Mouse (Mus musculus): ENCODE data around the gene Brinp2. TPM values are rescaled to one million over a fixed set of nuclear protein-coding genes. Genes with fewer than 3 reads are reported as not detected.
A peak's percentile ranks its signal among the peaks of the same experiment; 100 is the strongest.

The Brinp2 gene
- polyA plus RNA-seq, 1 experiment from 2014 or later, result 1.0 TPM

GRCm38 (mm10) chr1:158361964-158362291 lies 5.8 kb upstream of the Brinp2 start, which contains the start of gene Astn1:
Gene Astn1, plus strand, starts transcription at chr1:158362273.
- peaks cover 42% of the 10 kb centered on the region for H3K27me3 ChIP-seq (replicated peaks)
- H3K36me3 ChIP-seq, result no peaks in the 10 kb centered on the region
- peak within 1 kb of the TSS; percentile 55 for H3K4me3 ChIP-seq
- no peaks in the 10 kb centered on the region for H3K9me3 ChIP-seq (replicated peaks)
- no peak within 1 kb of the TSS for H3K27ac ChIP-seq (ENCODE audit: poor library complexity, severe bottlenecking)
- no peak for ATAC-seq (ENCODE audit: insufficient number of reproducible peaks, low FRiP score)
- WGBS, result 6% methylated on average over 2 of the region's 2 CpGs
- peaks cover 7% of the 10 kb centered on the region for H3K4me1 ChIP-seq (replicated peaks)
- H3K9ac ChIP-seq, result peak within 1 kb of the TSS; percentile 49
- H3K4me2 ChIP-seq, result peak within 1 kb of the TSS; percentile 91

GRCm38 (mm10) chr1:158355177-158356050 lies 712 bp downstream of the Brinp2 start:
- Histone ChIP-seq H3K4me3 (peak overlapping the region; percentile 59), H3K27me3 (replicated peaks) (peaks cover 51% of the 10 kb centered on the region), H3K4me2 (peak overlapping the region; percentile 90), H3K36me3 (no peaks in the 10 kb centered on the region), H3K9ac (peak overlapping the region; percentile 28; the same call in 1 of the 2 replicates), H3K27ac (ENCODE audit: poor library complexity, severe bottlenecking) (no peak overlapping the region), H3K4me1 (replicated peaks) (peaks cover 3% of the 10 kb centered on the region; the same call in 1 of the 2 replicates), H3K9me3 (replicated peaks) (no peaks in the 10 kb centered on the region)
- ATAC-seq (ENCODE audit: insufficient number of reproducible peaks, low FRiP score), result no peak
- 11% methylated on average over 28 of the region's 28 CpGs for WGBS

GRCm38 (mm10) chr1:158353656-158354371 lies 2.3 kb downstream of the Brinp2 start:
- Histone ChIP-seq H3K4me1 (replicated peaks) (peaks cover 3% of the 10 kb centered on the region; the same call in 1 of the 2 replicates), H3K4me2 (no peak overlapping the region), H3K9me3 (replicated peaks) (no peaks in the 10 kb centered on the region), H3K4me3 (no peak overlapping the region), H3K36me3 (no peaks in the 10 kb centered on the region), H3K9ac (no peak overlapping the region), H3K27me3 (replicated peaks) (peaks cover 47% of the 10 kb centered on the region), H3K27ac (ENCODE audit: poor library complexity, severe bottlenecking) (no peak overlapping the region)
- no peak for ATAC-seq (ENCODE audit: insufficient number of reproducible peaks, low FRiP score)
- 67% methylated on average over 5 of the region's 5 CpGs for WGBS

- WGBS, result 47% methylated on average over 6 of the region's 6 CpGs
- no peak overlapping the region for H3K4me2 ChIP-seq
- H3K4me3 ChIP-seq, result no peak overlapping the region
- ATAC-seq (ENCODE audit: insufficient number of reproducible peaks, low FRiP score), result no peak
- no peaks in the 10 kb centered on the region for H3K27me3 ChIP-seq (replicated peaks)
- no peak overlapping the region for H3K9ac ChIP-seq
- H3K9me3 ChIP-seq (replicated peaks), result no peaks in the 10 kb centered on the region
- H3K36me3 ChIP-seq, result no peaks in the 10 kb centered on the region
- H3K27ac ChIP-seq (ENCODE audit: poor library complexity, severe bottlenecking), result no peak overlapping the region
- H3K4me1 ChIP-seq (replicated peaks), result no peaks in the 10 kb centered on the region
These were observed 12.8 kb downstream of the Brinp2 start for GRCm38 (mm10) chr1:158343243-158343714.

GRCm38 (mm10) chr1:158328839-158329238 lies 27.3 kb downstream of the Brinp2 start:
- H3K9me3 ChIP-seq (replicated peaks), result no peaks in the 10 kb centered on the region
- no peaks in the 10 kb centered on the region for H3K27me3 ChIP-seq (replicated peaks)
- WGBS, result 79% methylated on average over 2 of the region's 2 CpGs
- H3K9ac ChIP-seq, result no peak overlapping the region
- no peaks in the 10 kb centered on the region for H3K36me3 ChIP-seq
- ATAC-seq (ENCODE audit: insufficient number of reproducible peaks, low FRiP score), result no peak
- H3K27ac ChIP-seq (ENCODE audit: poor library complexity, severe bottlenecking), result no peak overlapping the region
- H3K4me3 ChIP-seq, result no peak overlapping the region
- H3K4me1 ChIP-seq (replicated peaks), result no peaks in the 10 kb centered on the region
- no peak overlapping the region for H3K4me2 ChIP-seq

- Histone ChIP-seq H3K9me3 (replicated peaks) (no peaks in the 10 kb centered on the region), H3K27me3 (replicated peaks) (no peaks in the 10 kb centered on the region), H3K36me3 (no peaks in the 10 kb centered on the region), H3K27ac (ENCODE audit: poor library complexity, severe bottlenecking) (no peak overlapping the region), H3K9ac (no peak overlapping the region), H3K4me1 (replicated peaks) (no peaks in the 10 kb centered on the region), H3K4me3 (no peak overlapping the region), H3K4me2 (no peak overlapping the region)
- ATAC-seq (ENCODE audit: insufficient number of reproducible peaks, low FRiP score), result no peak
- WGBS, result 68% methylated on average over 5 of the region's 5 CpGs
These were observed 28.0 kb downstream of the Brinp2 start for GRCm38 (mm10) chr1:158328126-158328525.

- Histone ChIP-seq H3K36me3 (no peaks in the 10 kb centered on the region), H3K4me3 (no peak overlapping the region), H3K9me3 (replicated peaks) (no peaks in the 10 kb centered on the region), H3K27ac (ENCODE audit: poor library complexity, severe bottlenecking) (no peak overlapping the region), H3K9ac (no peak overlapping the region), H3K4me1 (replicated peaks) (no peaks in the 10 kb centered on the region), H3K27me3 (replicated peaks) (no peaks in the 10 kb centered on the region), H3K4me2 (no peak overlapping the region)
- WGBS, result 78% methylated on average over 6 of the region's 6 CpGs
- no peak for ATAC-seq (ENCODE audit: insufficient number of reproducible peaks, low FRiP score)
These were observed 32.8 kb downstream of the Brinp2 start for GRCm38 (mm10) chr1:158323325-158323724.

- Histone ChIP-seq H3K9ac (no peak overlapping the region), H3K4me1 (replicated peaks) (no peaks in the 10 kb centered on the region), H3K27me3 (replicated peaks) (no peaks in the 10 kb centered on the region), H3K4me3 (no peak overlapping the region), H3K36me3 (no peaks in the 10 kb centered on the region), H3K4me2 (no peak overlapping the region), H3K9me3 (replicated peaks) (no peaks in the 10 kb centered on the region), H3K27ac (ENCODE audit: poor library complexity, severe bottlenecking) (no peak overlapping the region)
- ATAC-seq (ENCODE audit: insufficient number of reproducible peaks, low FRiP score), result no peak
- WGBS, result 61% methylated on average over 5 of the region's 5 CpGs
These were observed 45.5 kb downstream of the Brinp2 start for GRCm38 (mm10) chr1:158310426-158311156.

- Histone ChIP-seq H3K9ac (no peak overlapping the region), H3K27ac (ENCODE audit: poor library complexity, severe bottlenecking) (no peak overlapping the region), H3K36me3 (no peaks in the 10 kb centered on the region), H3K27me3 (replicated peaks) (no peaks in the 10 kb centered on the region), H3K9me3 (replicated peaks) (no peaks in the 10 kb centered on the region), H3K4me1 (replicated peaks) (peaks cover 30% of the 10 kb centered on the region), H3K4me3 (no peak overlapping the region), H3K4me2 (peak overlapping the region; percentile 27)
- WGBS, result 37% methylated on average over 7 of the region's 7 CpGs
- ATAC-seq (ENCODE audit: insufficient number of reproducible peaks, low FRiP score), result no peak
These were observed 59.1 kb downstream of the Brinp2 start for GRCm38 (mm10) chr1:158297042-158297441.

- Histone ChIP-seq H3K4me1 (replicated peaks) (peaks cover 30% of the 10 kb centered on the region), H3K4me2 (peak overlapping the region; percentile 27), H3K27me3 (replicated peaks) (no peaks in the 10 kb centered on the region), H3K9ac (no peak overlapping the region), H3K36me3 (no peaks in the 10 kb centered on the region), H3K27ac (ENCODE audit: poor library complexity, severe bottlenecking) (peak overlapping the region; percentile 20; the same call in 1 of the 2 replicates), H3K9me3 (replicated peaks) (no peaks in the 10 kb centered on the region), H3K4me3 (no peak overlapping the region)
- WGBS, result 27% methylated on average over 8 of the region's 8 CpGs
- ATAC-seq (ENCODE audit: insufficient number of reproducible peaks, low FRiP score), result 0 out of 2 replicates have a peak, but pooled peaks have one; percentile 45
These were observed 59.7 kb downstream of the Brinp2 start for GRCm38 (mm10) chr1:158296287-158296931.
